Mouse (Mus musculus) left cerebral cortex, postnatal 10 days (tissue): ENCODE data around the gene Tssk2. TPM values are rescaled to one million over a fixed set of nuclear protein-coding genes. Genes with fewer than 3 reads are reported as not detected.

ENCODE experiments used
- DNase-seq, 2 experiments: peaks; one replicate each; pipeline ENCODE4 v3.0.0; 2021 to 2022; ENCODE audit warnings: low spot score in 2 of 2, mixed read lengths in 1 of 2; ENCODE audit errors: extremely low spot score in 1 of 2
- intact Hi-C: fragments of 180-260 bp; cut with DNase I; formaldehyde crosslinking; loops from one replicate; pipeline ENCODE4 v1.15.1; 2025
- total RNA-seq, 2 experiments: library from RNA; stranded (reverse); gene quantifications; 2 replicates each; pipeline ENCODE4 v1.2.3; 2021

The Tssk2 gene
- not detected for total RNA-seq

DNA sequence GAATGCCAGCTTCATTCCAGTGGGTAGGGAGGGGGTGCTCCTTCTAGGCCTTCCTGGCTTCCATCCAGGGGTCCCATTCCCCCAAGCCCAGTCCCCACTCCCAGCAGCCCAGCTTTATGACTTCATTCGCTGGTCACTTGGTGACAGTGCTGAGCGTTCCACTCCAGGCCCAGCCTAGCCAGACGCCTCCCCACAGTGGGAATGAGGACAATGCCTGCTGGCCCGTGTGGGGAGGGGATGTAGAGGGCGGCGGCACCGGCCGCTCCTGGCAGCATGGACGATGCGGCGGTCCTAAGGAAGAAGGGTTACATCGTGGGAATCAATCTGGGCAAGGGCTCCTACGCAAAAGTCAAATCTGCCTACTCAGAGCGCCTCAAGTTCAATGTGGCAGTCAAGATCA lies at the start of gene Tssk2, which contains the start of gene Dgcr2:
Gene Tssk2 (plus strand): TSS at position 176 of the 400 bp plus-strand sequence.
Gene Dgcr2 (minus strand): TSS at position 101 of the 400 bp plus-strand sequence.
- DNase-seq = peak in 1 of 2 experiments; percentile 25
- intact Hi-C loops = no loop called here

DNA sequence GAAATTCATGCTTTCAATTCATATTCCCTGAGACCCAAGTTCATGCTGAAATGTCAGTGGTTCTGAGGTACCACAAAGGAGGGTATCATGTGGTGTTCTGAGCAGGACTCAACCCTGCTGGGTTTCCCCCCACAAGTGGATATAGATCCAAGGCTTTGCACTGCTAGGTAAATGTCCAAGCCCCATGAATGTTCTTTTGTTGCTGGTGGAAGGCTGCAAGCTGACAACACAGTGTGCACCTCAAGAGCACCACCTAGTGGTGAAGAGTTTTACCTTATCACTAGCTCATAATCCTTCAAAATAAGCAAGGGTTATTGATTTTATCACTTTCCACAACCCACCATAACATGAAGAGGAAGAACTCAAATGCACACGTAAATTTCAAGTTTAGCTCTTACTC lies 49.5 kb upstream of the Tssk2 start:
- intact Hi-C loops = no loop called here
- DNase-seq = peak in 1 of 2 experiments; percentile 53

DNA sequence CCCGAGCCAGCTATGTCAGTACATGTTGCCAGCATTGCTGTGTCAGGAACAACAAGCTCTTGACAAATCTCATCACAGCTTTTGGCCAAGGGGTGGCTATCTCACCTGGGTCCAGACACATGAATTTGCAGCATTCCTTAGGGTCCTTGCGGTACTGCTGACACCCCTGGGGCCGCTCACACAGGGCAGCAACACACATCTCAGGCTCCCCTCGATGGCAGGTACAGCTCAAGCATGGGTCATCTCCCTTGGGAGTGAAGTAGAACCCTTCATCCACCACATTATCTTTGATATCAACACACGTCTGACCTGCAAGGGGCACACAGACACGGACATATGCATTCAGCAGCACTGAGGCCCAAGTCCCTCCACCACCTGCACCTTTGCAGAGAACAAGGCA lies 49.0 kb upstream of the Tssk2 start:
- intact Hi-C loops = no loop called here
- no peak for DNase-seq

DNA sequence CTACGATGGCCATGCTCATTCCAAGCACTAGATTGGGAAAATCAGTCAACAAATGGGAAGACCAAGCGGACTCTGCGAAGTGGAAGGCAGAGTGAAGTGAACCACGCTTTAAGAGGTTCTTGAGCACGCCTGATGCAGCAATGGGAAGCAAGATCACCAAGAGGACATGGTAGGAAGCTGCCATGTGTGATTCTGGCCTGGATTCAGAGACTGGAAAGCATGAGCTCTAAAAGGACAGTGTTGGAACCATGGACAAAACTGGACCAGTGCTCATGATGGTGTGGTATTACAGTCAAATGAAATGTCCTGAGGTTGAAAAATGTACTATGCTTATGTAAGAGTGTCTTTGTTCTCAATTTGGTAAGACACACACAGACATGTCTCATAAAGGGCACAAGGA lies 47.1 kb upstream of the Tssk2 start:
- DNase-seq = no peak

DNA sequence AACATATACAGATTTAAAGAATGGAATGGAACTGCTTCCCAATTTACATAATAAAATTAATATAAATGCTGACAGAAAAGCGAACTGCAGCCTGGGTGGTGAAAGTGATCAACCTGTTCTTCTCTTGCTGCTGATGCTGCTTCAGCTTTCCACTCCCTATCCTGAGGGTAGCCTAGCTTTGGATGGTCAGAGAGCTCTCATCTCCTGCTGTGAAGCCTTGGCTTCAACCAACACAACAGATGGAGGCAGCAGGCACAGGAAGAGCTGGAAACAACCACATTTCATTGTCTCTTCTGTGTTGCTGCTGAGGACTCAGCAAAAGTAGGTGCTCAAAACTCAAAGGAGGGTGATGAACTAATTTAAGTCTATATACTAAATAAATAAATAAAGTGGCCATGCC lies 46.6 kb upstream of the Tssk2 start:
- intact Hi-C loops = no loop called here
- no peak for DNase-seq

More for the DNA sequence above, 47.1 kb upstream of the Tssk2 start:
- intact Hi-C loops = no loop called here

GRCm38 (mm10) chr16:17853263-17853662 lies 45.2 kb upstream of the Tssk2 start:
- no peak for DNase-seq
- intact Hi-C loops = no loop called here

DNA sequence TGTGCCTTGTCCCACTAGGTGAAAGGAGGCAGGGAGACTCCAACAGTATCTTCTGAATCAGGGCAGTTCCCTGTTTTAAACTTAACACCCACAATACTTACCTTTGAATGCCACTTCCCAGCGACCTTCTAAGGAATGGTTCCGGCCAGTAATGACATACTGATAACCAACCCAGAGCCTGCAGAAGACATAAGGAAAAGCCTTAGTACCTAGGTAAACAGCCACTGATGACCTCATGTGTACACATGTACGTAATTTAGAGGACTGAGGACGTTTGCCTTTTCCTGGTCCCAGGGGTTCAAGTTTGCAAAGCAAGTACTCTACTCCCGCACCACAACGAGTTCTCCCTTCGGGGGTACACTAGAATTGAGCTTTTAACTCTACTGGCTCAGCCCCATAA lies 41.3 kb upstream of the Tssk2 start:
- DNase-seq = no peak
- intact Hi-C loops = no loop called here

- intact Hi-C loops = no loop called here
- DNase-seq = no peak
These were observed 39.8 kb upstream of the Tssk2 start for GRCm38 (mm10) chr16:17858592-17858991.

GRCm38 (mm10) chr16:17865293-17865692 lies 33.1 kb upstream of the Tssk2 start:
- intact Hi-C loops = no loop called here

GRCm38 (mm10) chr16:17865770-17866169 lies 32.7 kb upstream of the Tssk2 start:
- intact Hi-C loops = no loop called here
- DNase-seq = no peak

More at GRCm38 (mm10) chr16:17865293-17865692, 33.1 kb upstream of the Tssk2 start:
- no peak for DNase-seq

DNA sequence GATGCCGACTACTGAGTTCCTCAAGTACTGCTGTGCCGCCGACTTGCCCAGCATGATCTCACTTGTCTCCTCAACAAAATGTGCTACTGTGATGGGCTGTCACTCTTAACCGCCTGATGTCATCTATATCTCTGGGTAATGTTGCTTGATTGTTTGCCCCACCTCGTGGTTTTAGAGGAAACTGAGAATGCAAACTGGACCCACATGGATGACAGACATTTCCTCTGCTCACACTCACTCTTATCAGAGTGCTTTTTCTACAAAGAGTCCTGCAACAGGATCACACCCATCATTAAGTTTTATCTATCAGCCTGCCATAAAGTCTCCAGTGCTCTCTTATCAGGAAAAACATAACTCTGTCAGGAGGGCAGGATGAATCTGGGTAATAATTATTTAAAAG lies 27.2 kb upstream of the Tssk2 start:
- no peak for DNase-seq

DNA sequence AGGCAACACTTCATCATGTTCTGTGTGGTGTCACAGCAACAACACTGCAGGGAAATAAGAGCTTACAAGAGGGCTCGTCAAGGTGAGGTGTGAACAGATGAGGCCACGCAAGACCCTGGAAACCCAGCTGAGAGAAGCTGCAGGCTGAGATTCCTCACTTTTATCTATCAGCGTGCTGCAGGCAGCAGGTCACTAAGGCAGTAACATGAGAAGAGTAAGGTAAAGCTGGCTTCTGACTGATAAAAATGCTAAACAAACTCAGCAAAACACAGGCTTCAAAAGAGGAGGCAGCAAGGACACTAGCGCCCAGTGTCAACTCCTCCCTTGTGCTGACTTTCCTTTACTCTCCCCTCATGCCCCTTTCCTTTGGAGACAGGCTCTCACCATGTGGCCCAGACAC lies 25.4 kb upstream of the Tssk2 start:
- no peak for DNase-seq
- intact Hi-C loops = no loop called here

More for the DNA sequence above, 27.2 kb upstream of the Tssk2 start:
- intact Hi-C loops = no loop called here

DNA sequence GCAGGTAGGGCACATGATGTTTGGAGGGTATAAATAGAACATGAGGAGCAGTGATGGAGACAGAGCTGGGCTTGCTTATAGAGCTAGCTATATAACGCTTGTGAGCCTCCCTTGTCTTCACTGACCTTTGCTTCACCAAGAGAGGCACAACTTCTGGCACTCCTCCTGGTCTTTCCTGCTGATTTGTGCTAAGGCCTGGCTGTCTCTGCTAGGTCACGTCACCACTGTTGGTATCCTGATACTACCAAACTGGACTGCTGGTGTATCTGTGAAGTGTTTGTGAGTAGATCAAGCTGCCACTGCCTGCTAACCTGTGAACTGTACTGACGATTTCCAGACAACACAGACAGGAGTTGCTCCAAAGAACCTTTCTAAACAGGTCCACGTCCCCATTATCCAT lies 23.3 kb upstream of the Tssk2 start:
- intact Hi-C loops = no loop called here
- DNase-seq = no peak

- no peak for DNase-seq
- intact Hi-C loops = no loop called here
These were observed 22.3 kb upstream of the Tssk2 start for GRCm38 (mm10) chr16:17876096-17876495.

GRCm38 (mm10) chr16:17879571-17879970 lies 18.9 kb upstream of the Tssk2 start:
- intact Hi-C loops = no loop called here
- DNase-seq = no peak

DNA sequence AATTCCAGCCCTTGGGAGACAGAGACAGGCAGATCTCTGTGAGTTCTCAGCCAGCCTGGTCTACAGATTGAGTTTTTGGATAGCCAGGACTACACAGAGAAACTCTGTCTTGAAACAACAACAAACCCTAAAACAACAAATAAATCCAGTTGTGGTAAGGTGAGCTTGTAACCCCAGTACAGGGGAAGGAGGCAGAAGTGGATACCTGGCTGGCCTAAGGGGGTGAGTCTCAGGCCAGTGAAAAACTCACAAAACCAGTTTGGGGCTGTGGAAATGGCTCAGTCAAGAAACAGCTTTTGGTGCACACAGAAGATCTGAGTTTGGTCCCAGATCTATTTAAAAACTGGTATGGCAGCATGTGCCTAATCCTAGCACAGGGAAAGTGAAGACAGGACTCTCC lies 16.2 kb upstream of the Tssk2 start:
- DNase-seq = peak in 1 of 2 experiments; percentile 2
- intact Hi-C loops = no loop called here

- intact Hi-C loops = no loop called here
- peak in 1 of 2 experiments; percentile 9 for DNase-seq
These were observed 14.3 kb upstream of the Tssk2 start for GRCm38 (mm10) chr16:17884116-17884515.

GRCm38 (mm10) chr16:17889689-17890341 lies 8.6 kb upstream of the Tssk2 start:
- intact Hi-C loops = no loop called here

GRCm38 (mm10) chr16:17890342-17890727 lies 8.1 kb upstream of the Tssk2 start:
- no peak for DNase-seq
- intact Hi-C loops = no loop called here

More at GRCm38 (mm10) chr16:17889689-17890341, 8.6 kb upstream of the Tssk2 start:
- DNase-seq = no peak

DNA sequence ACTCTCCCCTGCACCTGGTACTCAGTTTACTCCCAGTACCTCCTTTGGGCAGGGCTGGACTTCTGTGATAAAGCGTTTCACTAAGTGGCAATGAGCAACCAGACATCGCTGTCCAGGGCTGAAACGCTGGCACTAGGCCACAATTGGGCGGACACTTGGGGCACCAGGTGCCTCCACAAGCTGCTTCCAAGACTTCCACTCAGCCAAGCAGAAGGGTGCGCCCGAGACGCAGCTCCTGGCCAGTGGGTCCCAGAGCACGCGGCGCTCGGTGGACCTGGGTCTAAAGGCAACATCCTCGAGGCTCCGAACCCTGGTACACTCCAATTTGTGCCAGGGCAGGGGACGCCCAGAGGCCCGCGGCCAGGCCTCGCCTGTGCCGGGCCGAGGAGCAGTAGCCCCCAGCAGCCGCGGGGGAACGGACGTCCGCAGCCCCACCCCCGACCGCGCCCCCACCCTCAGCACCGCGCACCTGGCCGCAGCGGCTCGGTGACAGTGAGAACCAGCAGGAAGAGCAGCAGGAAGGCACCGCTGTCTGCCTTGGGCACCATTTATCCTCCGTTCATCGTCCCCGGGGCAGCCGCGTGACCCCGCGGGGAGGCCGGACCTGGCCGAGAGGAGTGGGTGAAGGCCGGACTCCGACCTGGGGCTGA lies 7.4 kb upstream of the Tssk2 start:
- peak; percentile 42 to 85 for DNase-seq

More for the DNA sequence above, 7.4 kb upstream of the Tssk2 start:
- intact Hi-C loops = no loop called here
